Mouse (Mus musculus): ENCODE measurements around the gene Hoxc12. TPM values are rescaled to one million over a fixed set of nuclear protein-coding genes. Genes with fewer than 3 reads are reported as not detected.

The Hoxc12 gene
- total and polyA plus RNA-seq, 3 experiments: not detected

GRCm38 (mm10) chr15:102981379-102982288 is 45.1 kb downstream of the Hoxc12 start:
- no peaks in the 10 kb centered on the region for H3K36me3 ChIP-seq (replicated peaks in 1 of 2; ENCODE audit: control insufficient read depth in 1 of 2, insufficient read depth in 1 of 2, low read length in 1 of 2)
- peak overlapping the region; percentile 48 for H3K4me2 ChIP-seq (ENCODE audit: insufficient read depth, low read depth, poor library complexity, severe bottlenecking)
- H3K4me1 ChIP-seq (ENCODE audit: control insufficient read depth in 1 of 2, insufficient read depth in 2 of 2): peaks cover 2 to 20% of the 10 kb centered on the region in 2 experiments; a peak in 3 of 4 replicates
- no peaks in the 10 kb centered on the region for H3K79me2 ChIP-seq (replicated peaks; ENCODE audit: control insufficient read depth, extremely low read depth, insufficient read depth, poor library complexity, severe bottlenecking)
- dilution Hi-C loops (cut with MboI; ENCODE audit: extremely low pct_ligation_motif_present, extremely low pct_unique_long_range_greater_than_20kb, low sequenced_read_pairs) (no loop called here), in situ Hi-C loops (cut with MboI; ENCODE audit: low pct_ligation_motif_present, low pct_unique_long_range_greater_than_20kb, low sequenced_read_pairs) (loop anchor here (10.0 kb wide), 1 partner anchor 333 kb away; the partner anchor contains the start of gene Gpr84)
- H3K9ac ChIP-seq (ENCODE audit: insufficient read depth, low read depth): no peak overlapping the region; the same call in 1 of the 2 replicates
- TF ChIP-seq MAX (IDR thresholded peaks at IDR 0.05; ENCODE audit: low read length): peak; percentile 78; the same call in 1 of the 2 replicates
- peak; percentile 88 for TF ChIP-seq USF2 (conservative IDR thresholded peaks at IDR 0.05; ENCODE audit: low read depth, low read length)
- no peak for TF ChIP-seq RCOR1 (conservative IDR thresholded peaks at IDR 0.05; ENCODE audit: low read depth, low read length)
- TF ChIP-seq USF1 (IDR thresholded peaks at IDR 0.05; ENCODE audit: low read depth, low read length): peak; percentile 90
- 0 out of 2 replicates have a peak, but pooled peaks have one; percentile 61 for TF ChIP-seq TBP (conservative IDR thresholded peaks at IDR 0.05; ENCODE audit: low read depth, low read length)
- H3K27ac ChIP-seq (ENCODE audit: insufficient read depth, low read depth): no peak overlapping the region
- peak overlapping the region; percentile 30 to 52 (median 48) for H3K4me3 ChIP-seq (replicated peaks in 1 of 3; ENCODE audit: low read depth in 2 of 3, low read length in 2 of 3, poor library complexity in 1 of 3)
- H3K9me3 ChIP-seq (replicated peaks; ENCODE audit: low read length): no peaks in the 10 kb centered on the region
- H3K27me3 ChIP-seq (replicated peaks): peaks cover 93% of the 10 kb centered on the region
- DNase-seq (ENCODE audit: extremely low read depth): peak; percentile 68

GRCm38 (mm10) chr15:102983716-102984115 is 47.2 kb downstream of the Hoxc12 start:
- dilution Hi-C loops (cut with MboI; ENCODE audit: extremely low pct_ligation_motif_present, extremely low pct_unique_long_range_greater_than_20kb, low sequenced_read_pairs): no loop called here
- Histone ChIP-seq H3K4me3 (replicated peaks in 1 of 3; ENCODE audit: low read depth in 2 of 3, low read length in 2 of 3, poor library complexity in 1 of 3) (no peak overlapping the region), H3K27me3 (replicated peaks) (peaks cover 83% of the 10 kb centered on the region), H3K4me2 (ENCODE audit: insufficient read depth, low read depth, poor library complexity, severe bottlenecking) (peak overlapping the region; percentile 62), H3K36me3 (replicated peaks in 1 of 2; ENCODE audit: control insufficient read depth in 1 of 2, insufficient read depth in 1 of 2, low read length in 1 of 2) (no peaks in the 10 kb centered on the region), H3K4me1 (ENCODE audit: control insufficient read depth in 1 of 2, insufficient read depth in 2 of 2) (peaks cover 1 to 13% of the 10 kb centered on the region in 2 experiments; a peak in 3 of 4 replicates), H3K9ac (ENCODE audit: insufficient read depth, low read depth) (no peak overlapping the region), H3K79me2 (replicated peaks; ENCODE audit: control insufficient read depth, extremely low read depth, insufficient read depth, poor library complexity, severe bottlenecking) (no peaks in the 10 kb centered on the region), H3K27ac (ENCODE audit: insufficient read depth, low read depth) (no peak overlapping the region), H3K9me3 (replicated peaks; ENCODE audit: low read length) (no peaks in the 10 kb centered on the region)
- no peak for DNase-seq (ENCODE audit: extremely low read depth)
- TF ChIP-seq CHD1 (IDR thresholded peaks at IDR 0.05; ENCODE audit: low read depth, low read length) (no peak), TBP (conservative IDR thresholded peaks at IDR 0.05; ENCODE audit: low read depth, low read length) (no peak), UBTF (IDR thresholded peaks at IDR 0.05; ENCODE audit: low read depth, low read length) (no peak), MAFK (IDR thresholded peaks at IDR 0.05; ENCODE audit: insufficient replicate concordance, low read length) (no peak), KAT2A (IDR thresholded peaks at IDR 0.05; ENCODE audit: insufficient replicate concordance, low read length) (no peak), MXI1 (IDR thresholded peaks at IDR 0.05; ENCODE audit: low read depth, low read length) (no peak), USF2 (conservative IDR thresholded peaks at IDR 0.05; ENCODE audit: low read depth, low read length) (no peak), MAZ (IDR thresholded peaks at IDR 0.05; ENCODE audit: low read depth, low read length) (no peak)
- in situ Hi-C loops (cut with MboI; ENCODE audit: low pct_ligation_motif_present, low pct_unique_long_range_greater_than_20kb, low sequenced_read_pairs): loop anchor here (10.0 kb wide), 1 partner anchor 331 kb away; the partner anchor contains the start of gene Gpr84
